Mouse (Mus musculus): ENCODE results near the gene Gm16181.

The Gm16181 gene

GRCm38 (mm10) chr17:35272249-35272648 is 51.6 kb downstream of the Gm16181 start:
- DNase-seq (ENCODE audit: low read depth, low spot score) = no peak

Measured in ES-CJ7 (cell line).